Mouse (Mus musculus): ENCODE data around the gene Wdr18.

DNA sequence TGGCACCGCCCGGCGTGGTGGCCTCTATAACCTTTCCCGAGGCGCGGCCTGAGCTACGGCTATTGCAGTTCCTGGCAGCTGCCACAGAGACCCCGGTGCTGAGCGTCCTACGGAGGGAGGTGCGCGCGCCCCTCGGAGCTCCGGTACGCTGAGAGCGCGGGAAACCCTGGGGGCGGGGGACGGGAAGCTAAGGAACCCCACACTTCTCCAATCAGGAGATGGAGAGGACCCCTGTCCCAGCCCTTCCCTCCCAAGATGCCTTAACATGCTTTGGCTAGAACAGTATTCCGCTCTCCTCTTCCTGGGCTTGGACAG, 11.2 kb downstream of the Wdr18 start:
- TF ChIP-seq CTCF (IDR thresholded peaks at IDR 0.05; ENCODE audit: low read depth): no peak
- no peak for TF ChIP-seq EP300 (optimal IDR thresholded peaks at IDR 0.05)

Data from stomach, postnatal 0 days (tissue).